Mouse (Mus musculus): ENCODE results near the gene Cdkl5. TPM values are rescaled to one million over a fixed set of nuclear protein-coding genes. Genes with fewer than 3 reads are reported as not detected.
A peak's percentile ranks its signal among the peaks of the same experiment; 100 is the strongest.
"Not testable (repeated sequence)": the region's sequence is repeated elsewhere in the genome, so short reads cannot be mapped to it uniquely, and the experiment has no call there.

Cdkl5 gene
- polyA plus RNA-seq, 1 experiment, result 7.8 TPM

DNA sequence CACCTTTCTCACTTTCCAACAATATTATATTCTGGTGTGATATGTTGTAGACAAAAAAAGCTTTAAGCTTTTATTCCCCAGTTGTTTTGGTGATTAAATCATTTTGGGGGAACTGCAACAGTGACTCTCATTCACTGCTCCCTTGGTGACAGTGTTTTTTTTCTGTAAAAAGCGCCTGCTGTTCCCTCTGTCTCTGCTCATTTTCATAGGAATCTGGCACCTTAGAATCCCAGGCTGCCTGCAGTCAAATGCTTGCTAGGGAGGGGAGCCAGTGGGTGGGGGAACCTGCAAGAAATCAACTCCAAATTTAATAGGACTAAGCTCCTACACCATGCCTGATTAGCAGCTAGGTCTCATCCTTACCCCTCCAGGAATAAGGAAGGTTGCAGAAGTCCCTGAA lies 221.5 kb downstream of the Cdkl5 start:
- Histone ChIP-seq H3K27ac (ENCODE audit: insufficient read depth, low read length) (no peak overlapping the region), H3K27me3 (ENCODE audit: control insufficient read depth, insufficient read depth, low read length, poor library complexity, severe bottlenecking) (no peaks in the 10 kb centered on the region), H3K9ac (ENCODE audit: low read depth, poor library complexity, severe bottlenecking) (no peak overlapping the region), H3K36me3 (ENCODE audit: control insufficient read depth, insufficient read depth, low read length, poor library complexity, severe bottlenecking) (no peaks in the 10 kb centered on the region), H3K4me1 (ENCODE audit: control insufficient read depth, insufficient read depth, low read length) (no peaks in the 10 kb centered on the region), H3K4me3 (ENCODE audit: low read depth, low read length) (no peak overlapping the region), H3K9me3 (replicated peaks; ENCODE audit: control insufficient read depth, insufficient read depth, low read length, poor library complexity, severe bottlenecking) (no peaks in the 10 kb centered on the region)
- TF ChIP-seq POLR2A (IDR thresholded peaks at IDR 0.05; ENCODE audit: insufficient read depth, low read length) (no peak), EP300 (IDR thresholded peaks at IDR 0.05; ENCODE audit: insufficient read depth, low read depth, low read length) (no peak), CTCF (IDR thresholded peaks at IDR 0.05; ENCODE audit: low read depth, low read length) (no peak)

DNA sequence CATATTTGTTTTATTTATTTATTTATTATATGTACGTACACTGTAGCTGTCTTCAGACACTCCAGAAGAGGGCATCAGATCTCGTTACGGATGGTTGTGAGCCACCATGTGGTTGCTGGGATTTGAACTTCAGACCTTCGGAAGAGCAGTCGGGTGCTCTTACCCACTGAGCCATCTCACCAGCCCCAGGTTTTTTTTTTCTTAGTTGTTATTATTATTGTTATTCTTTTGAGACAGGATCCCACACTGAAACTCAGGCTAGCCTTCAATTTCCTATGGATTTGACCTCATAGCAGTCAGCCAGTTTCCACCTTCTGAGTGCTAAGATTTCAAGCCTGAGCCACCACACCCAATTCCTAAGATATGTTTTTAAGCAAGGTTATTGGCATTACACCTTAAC lies 224.9 kb downstream of the Cdkl5 start:
- H3K36me3 ChIP-seq (ENCODE audit: control insufficient read depth, insufficient read depth, low read length, poor library complexity, severe bottlenecking); H3K4me1 ChIP-seq (ENCODE audit: control insufficient read depth, insufficient read depth, low read length); H3K27ac ChIP-seq (ENCODE audit: insufficient read depth, low read length); H3K9me3 ChIP-seq (replicated peaks; ENCODE audit: control insufficient read depth, insufficient read depth, low read length, poor library complexity, severe bottlenecking); H3K9ac ChIP-seq (ENCODE audit: low read depth, poor library complexity, severe bottlenecking); H3K4me3 ChIP-seq (ENCODE audit: low read depth, low read length); H3K27me3 ChIP-seq (ENCODE audit: control insufficient read depth, insufficient read depth, low read length, poor library complexity, severe bottlenecking): not testable (repeated sequence)

- Histone ChIP-seq H3K27ac (ENCODE audit: insufficient read depth, low read length) (no peak within 1 kb of the TSS), H3K9me3 (replicated peaks; ENCODE audit: control insufficient read depth, insufficient read depth, low read length, poor library complexity, severe bottlenecking) (no peaks in the 10 kb centered on the region), H3K27me3 (ENCODE audit: control insufficient read depth, insufficient read depth, low read length, poor library complexity, severe bottlenecking) (no peaks in the 10 kb centered on the region), H3K4me3 (ENCODE audit: low read depth, low read length) (no peak within 1 kb of the TSS), H3K4me1 (ENCODE audit: control insufficient read depth, insufficient read depth, low read length) (no peaks in the 10 kb centered on the region), H3K9ac (ENCODE audit: low read depth, poor library complexity, severe bottlenecking) (no peak within 1 kb of the TSS), H3K36me3 (ENCODE audit: control insufficient read depth, insufficient read depth, low read length, poor library complexity, severe bottlenecking) (no peaks in the 10 kb centered on the region)
- no peak for TF ChIP-seq EP300 (IDR thresholded peaks at IDR 0.05; ENCODE audit: insufficient read depth, low read depth, low read length)
- no peak for TF ChIP-seq CTCF (IDR thresholded peaks at IDR 0.05; ENCODE audit: low read depth, low read length)
- TF ChIP-seq POLR2A (IDR thresholded peaks at IDR 0.05; ENCODE audit: insufficient read depth, low read length), result no peak
These were observed 226.8 kb downstream of the Cdkl5 start, which contains the start of gene Rs1 for GRCm38 (mm10) chrX:160767713-160768112. Gene Rs1 (plus strand): TSS chrX:160768013.

- no peaks in the 10 kb centered on the region for H3K27me3 ChIP-seq (ENCODE audit: control insufficient read depth, insufficient read depth, low read length, poor library complexity, severe bottlenecking)
- TF ChIP-seq CTCF (IDR thresholded peaks at IDR 0.05; ENCODE audit: low read depth, low read length) (no peak), POLR2A (IDR thresholded peaks at IDR 0.05; ENCODE audit: insufficient read depth, low read length) (no peak), EP300 (IDR thresholded peaks at IDR 0.05; ENCODE audit: insufficient read depth, low read depth, low read length) (no peak)
- no peaks in the 10 kb centered on the region for H3K36me3 ChIP-seq (ENCODE audit: control insufficient read depth, insufficient read depth, low read length, poor library complexity, severe bottlenecking)
- H3K4me3 ChIP-seq (ENCODE audit: low read depth, low read length), result peak overlapping the region; percentile 80
- no peaks in the 10 kb centered on the region for H3K9me3 ChIP-seq (replicated peaks; ENCODE audit: control insufficient read depth, insufficient read depth, low read length, poor library complexity, severe bottlenecking)
- H3K9ac ChIP-seq (ENCODE audit: low read depth, poor library complexity, severe bottlenecking), result no peak overlapping the region
- no peaks in the 10 kb centered on the region for H3K4me1 ChIP-seq (ENCODE audit: control insufficient read depth, insufficient read depth, low read length)
- H3K27ac ChIP-seq (ENCODE audit: insufficient read depth, low read length), result no peak overlapping the region
These were observed 228.3 kb downstream of the Cdkl5 start for GRCm38 (mm10) chrX:160766233-160766616.

GRCm38 (mm10) chrX:160765389-160766232 lies 228.9 kb downstream of the Cdkl5 start:
- TF ChIP-seq CTCF (IDR thresholded peaks at IDR 0.05; ENCODE audit: low read depth, low read length), result no peak
- TF ChIP-seq POLR2A (IDR thresholded peaks at IDR 0.05; ENCODE audit: insufficient read depth, low read length), result no peak
- no peak for TF ChIP-seq EP300 (IDR thresholded peaks at IDR 0.05; ENCODE audit: insufficient read depth, low read depth, low read length)
- Histone ChIP-seq H3K36me3 (ENCODE audit: control insufficient read depth, insufficient read depth, low read length, poor library complexity, severe bottlenecking) (no peaks in the 10 kb centered on the region), H3K27ac (ENCODE audit: insufficient read depth, low read length) (no peak overlapping the region), H3K9ac (ENCODE audit: low read depth, poor library complexity, severe bottlenecking) (peak overlapping the region; percentile 66), H3K27me3 (ENCODE audit: control insufficient read depth, insufficient read depth, low read length, poor library complexity, severe bottlenecking) (no peaks in the 10 kb centered on the region), H3K4me3 (ENCODE audit: low read depth, low read length) (peak overlapping the region; percentile 89), H3K9me3 (replicated peaks; ENCODE audit: control insufficient read depth, insufficient read depth, low read length, poor library complexity, severe bottlenecking) (no peaks in the 10 kb centered on the region), H3K4me1 (ENCODE audit: control insufficient read depth, insufficient read depth, low read length) (no peaks in the 10 kb centered on the region)

DNA sequence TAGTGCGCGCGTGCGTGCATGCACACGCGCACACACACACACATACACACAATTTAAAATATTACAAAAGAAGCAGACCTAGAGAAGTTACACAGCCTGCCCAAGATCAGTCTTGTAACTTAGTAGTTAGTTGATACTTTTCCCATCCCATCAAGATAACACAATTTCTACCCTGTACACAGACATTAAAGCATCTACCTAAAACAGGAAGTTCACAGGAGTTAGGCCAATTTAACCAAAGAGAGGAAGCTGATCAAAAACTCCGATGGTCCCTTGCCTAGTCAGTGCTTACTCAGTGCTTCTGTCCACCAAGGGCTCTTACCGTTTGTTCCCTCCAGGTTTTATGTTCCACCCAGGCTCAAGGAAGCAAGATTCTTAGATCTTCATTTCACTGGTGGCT lies 243.7 kb downstream of the Cdkl5 start:
- TF ChIP-seq EP300 (IDR thresholded peaks at IDR 0.05; ENCODE audit: insufficient read depth, low read depth, low read length) (no peak), CTCF (IDR thresholded peaks at IDR 0.05; ENCODE audit: low read depth, low read length) (no peak), POLR2A (IDR thresholded peaks at IDR 0.05; ENCODE audit: insufficient read depth, low read length) (no peak)
- no peak overlapping the region for H3K4me3 ChIP-seq (ENCODE audit: low read depth, low read length)
- H3K27me3 ChIP-seq (ENCODE audit: control insufficient read depth, insufficient read depth, low read length, poor library complexity, severe bottlenecking), result no peaks in the 10 kb centered on the region
- H3K9ac ChIP-seq (ENCODE audit: low read depth, poor library complexity, severe bottlenecking), result no peak overlapping the region
- H3K9me3 ChIP-seq (replicated peaks; ENCODE audit: control insufficient read depth, insufficient read depth, low read length, poor library complexity, severe bottlenecking), result no peaks in the 10 kb centered on the region
- no peak overlapping the region for H3K27ac ChIP-seq (ENCODE audit: insufficient read depth, low read length)
- no peaks in the 10 kb centered on the region for H3K36me3 ChIP-seq (ENCODE audit: control insufficient read depth, insufficient read depth, low read length, poor library complexity, severe bottlenecking)
- no peaks in the 10 kb centered on the region for H3K4me1 ChIP-seq (ENCODE audit: control insufficient read depth, insufficient read depth, low read length)
